Mouse (Mus musculus) thymus, postnatal 0 days (tissue): ENCODE results near the gene Hpca. TPM values are rescaled to one million over a fixed set of nuclear protein-coding genes. Genes with fewer than 3 reads are reported as not detected.

Source experiments
- polyA plus RNA-seq: library from polyadenylated mRNA; unstranded; fragments of >200 nt; fragmentation: Nextera tagmentation; extraction: Ambion mirVana; gene quantifications from 2 replicates; pipeline ENCODE4 v1.2.1, GENCODE M21; 2015

Gene Hpca
- polyA plus RNA-seq, 1 experiment from 2014 or later, result 0.29 TPM

Other genes starting within 250 kb of the Hpca start
- gene Trim62, start 238.5 kb downstream of the Hpca start, polyA plus RNA-seq, result 0.84 and 1.0 TPM in 2 replicates
- 7.1 and 9.2 TPM in 2 replicates for gene Azin2, start 159.6 kb downstream of the Hpca start, polyA plus RNA-seq
- gene Ak2, start 130.1 kb downstream of the Hpca start, polyA plus RNA-seq, result 208 and 209 TPM in 2 replicates
- 9.4 and 11.0 TPM in 2 replicates for gene Rnf19b, start 63.8 kb downstream of the Hpca start, polyA plus RNA-seq
- gene Tmem54, start 16.5 kb downstream of the Hpca start, polyA plus RNA-seq, result 2.0 and 2.2 TPM in 2 replicates
- gene Fndc5, start 15.0 kb upstream of the Hpca start, polyA plus RNA-seq, result 0.47 and 0.60 TPM in 2 replicates
- 17.0 TPM in 2 replicates for gene S100pbp, start 67.7 kb upstream of the Hpca start, polyA plus RNA-seq
- gene Yars, start 67.7 kb upstream of the Hpca start, polyA plus RNA-seq, result 49.7 and 50.6 TPM in 2 replicates
- 3.3 and 3.6 TPM in 2 replicates for gene C77080, start 139.4 kb upstream of the Hpca start, polyA plus RNA-seq
- 0.31 and 0.35 TPM in 2 replicates for gene Sync, start 165.6 kb upstream of the Hpca start, polyA plus RNA-seq
- gene Rbbp4, start 213.3 kb upstream of the Hpca start, polyA plus RNA-seq, result 504 and 513 TPM in 2 replicates
- 87.7 and 96.2 TPM in 2 replicates for gene Zbtb8os, start 213.7 kb upstream of the Hpca start, polyA plus RNA-seq